Mouse (Mus musculus): ENCODE measurements at regions not wholly inside any gene's neighbourhood (a gene's known extent, or its start where the extent isn't known, plus 50 kb on each side); places are given as distances from the start of the nearest gene placed in this dataset.
"Not testable (repeated sequence)": the region's sequence is repeated elsewhere in the genome, so short reads cannot be mapped to it uniquely, and the experiment has no call there.

DNA sequence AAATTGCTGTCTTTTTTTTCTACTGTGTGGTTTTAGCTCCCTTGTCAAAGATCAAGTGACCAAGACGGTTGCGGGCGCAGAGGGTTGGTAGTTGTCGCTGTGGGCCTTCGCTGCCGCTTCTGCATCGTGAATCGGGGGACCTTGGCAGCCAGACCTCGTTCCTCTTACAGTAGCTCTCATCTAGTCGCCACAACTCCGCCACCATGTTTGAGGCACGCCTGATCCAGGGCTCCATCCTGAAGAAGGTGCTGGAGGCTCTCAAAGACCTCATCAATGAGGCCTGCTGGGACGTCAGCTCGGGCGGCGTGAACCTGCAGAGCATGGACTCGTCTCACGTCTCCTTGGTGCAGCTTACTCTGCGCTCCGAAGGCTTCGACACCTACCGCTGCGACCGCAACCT, 147.7 kb upstream of the Asrgl1 start:
- not testable (repeated sequence) for TF ChIP-seq POLR2A (IDR thresholded peaks at IDR 0.05; ENCODE audit: low read depth, low read length); CTCF (conservative IDR thresholded peaks at IDR 0.05; ENCODE audit: insufficient read depth, insufficient read length, low read depth, low read length)
